Mouse (Mus musculus) activated CD4-positive, CD25-positive, alpha-beta regulatory T cell, adult 9 weeks (primary cell): Measurements from ENCODE around the gene 4933405L10Rik. TPM values are rescaled to one million over a fixed set of nuclear protein-coding genes. Genes with fewer than 3 reads are reported as not detected.

Source experiments
- polyA plus RNA-seq: library from polyadenylated mRNA; unstranded; fragments of 100-300 nt; shearing (Covaris generic); gene quantifications from one replicate; pipeline ENCODE4 v1.2.1, GENCODE M21; 2017

4933405L10Rik gene
- not detected for polyA plus RNA-seq

DNA sequence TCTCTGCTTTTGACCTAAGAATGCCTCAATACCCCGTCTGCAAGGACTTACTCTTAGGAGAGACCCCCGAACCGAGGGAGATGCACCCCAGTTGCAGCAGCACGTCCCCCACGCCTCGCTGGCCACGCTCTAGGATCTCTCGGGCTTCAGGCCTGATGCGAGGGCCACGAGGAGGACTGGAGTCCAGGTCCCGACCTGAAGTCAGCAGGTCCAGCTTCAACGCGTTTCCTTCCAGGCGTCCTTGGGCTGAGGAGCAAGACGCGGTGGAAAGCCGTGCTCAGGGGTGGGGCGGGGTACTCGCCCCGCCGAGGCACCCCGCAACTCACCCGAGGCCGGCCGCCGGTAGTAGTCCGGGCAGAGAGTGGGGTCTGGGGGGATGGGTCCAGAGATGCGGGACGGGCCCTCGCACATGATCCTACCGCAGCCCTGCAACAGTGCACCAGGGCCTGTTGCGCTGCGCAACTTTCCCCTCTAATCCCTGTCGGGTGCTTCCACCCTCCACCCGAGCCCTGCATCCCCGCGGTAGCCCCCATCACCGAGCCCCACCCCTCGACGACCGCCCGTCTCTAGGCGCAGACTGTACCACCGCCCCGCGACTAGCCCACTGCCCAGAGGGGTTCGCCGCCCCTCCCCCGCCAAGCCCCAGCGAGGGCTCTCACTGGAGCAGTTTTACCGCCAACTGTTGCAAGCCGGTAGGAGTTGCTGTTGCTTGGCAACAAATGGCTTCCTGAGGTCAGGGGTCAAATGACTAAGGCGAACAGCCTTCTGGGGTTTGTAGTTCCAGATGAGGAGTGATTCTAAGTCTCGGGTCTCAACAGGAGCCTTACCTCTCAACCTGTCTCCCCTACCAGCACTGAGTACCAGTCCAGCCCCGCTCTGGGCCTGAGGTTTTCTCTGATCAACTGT, at the start of gene 4933405L10Rik, which contains the start of gene Enkd1:
Gene 4933405L10Rik, plus strand, starts transcription at position 158 of the 906 bp plus-strand sequence.
Gene Enkd1, minus strand, starts transcription at position 713 of the 906 bp plus-strand sequence.

DNA sequence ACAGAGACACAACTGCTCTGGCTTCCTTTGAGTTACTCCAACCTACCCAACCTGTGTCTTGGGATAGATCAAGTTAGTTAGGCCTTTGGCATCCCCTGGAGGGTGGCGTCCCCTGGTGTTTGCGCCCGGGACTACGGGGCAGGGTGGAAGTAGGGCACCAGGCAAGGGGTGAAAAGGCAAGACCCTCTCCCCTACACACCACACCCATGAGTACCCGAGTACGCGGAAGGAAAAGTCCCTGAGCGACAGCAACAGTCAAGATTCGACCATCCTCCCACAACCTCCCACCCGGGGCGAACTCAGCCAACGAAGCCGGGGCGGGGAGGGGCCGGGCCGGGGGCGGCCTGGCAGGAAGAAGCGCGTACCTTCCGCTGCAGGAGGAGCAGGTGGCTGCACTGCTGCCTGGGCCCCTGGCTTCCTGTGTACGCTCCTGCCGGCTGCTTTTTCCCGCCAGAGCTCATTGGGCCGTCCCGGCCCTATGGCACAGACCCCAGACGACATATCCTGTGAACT, 21.6 kb upstream of the 4933405L10Rik start, which contains the start of gene Carmil2:
Gene Carmil2, plus strand, starts transcription at position 479 of the 513 bp plus-strand sequence.

DNA sequence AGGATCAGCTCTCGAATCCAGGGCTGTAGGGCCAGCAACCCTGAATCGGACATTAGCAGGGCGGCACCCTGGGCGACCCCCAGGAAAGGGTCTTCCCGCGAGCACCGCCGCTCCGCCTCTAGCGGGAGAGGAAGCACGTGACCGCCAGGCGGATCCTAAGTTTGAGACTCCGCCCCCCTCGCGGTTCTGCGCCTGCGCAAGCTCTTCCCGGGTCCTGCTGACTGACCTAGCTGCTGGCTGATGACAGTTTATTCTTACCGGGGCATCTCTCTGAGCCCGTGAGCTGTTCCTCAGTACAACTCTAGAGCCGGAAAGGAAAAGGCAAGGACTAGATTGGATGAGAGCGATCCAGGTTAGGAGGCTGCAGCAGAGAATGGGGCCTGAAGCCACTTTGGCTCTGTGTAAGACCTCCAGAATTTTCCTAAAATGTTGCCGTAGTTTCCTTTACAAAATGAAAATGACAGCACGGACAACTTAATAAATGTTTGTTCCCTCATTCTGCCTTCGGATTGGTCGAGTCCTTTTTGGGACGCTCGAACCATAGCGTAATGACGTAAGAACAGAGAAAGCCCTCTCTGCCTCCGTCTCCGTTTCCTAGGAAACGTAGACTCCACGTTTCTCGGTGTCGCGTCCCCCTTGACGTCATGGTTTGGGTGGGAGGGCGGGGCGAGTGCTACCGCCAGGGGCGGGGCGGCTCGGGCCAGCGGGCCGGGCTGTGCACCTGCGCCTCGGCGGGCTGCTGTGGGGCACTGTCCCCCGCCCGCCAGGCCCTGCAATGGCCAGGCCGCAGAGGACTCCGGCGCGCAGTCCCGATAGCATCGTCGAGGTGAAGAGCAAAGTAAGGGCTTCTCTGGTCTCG, 6.3 kb upstream of the 4933405L10Rik start, which contains the start of the genes Acd and Pard6a:
Gene Acd, minus strand, starts transcription at position 137 of the 859 bp plus-strand sequence.
Gene Pard6a, plus strand, starts transcription at position 183 of the 859 bp plus-strand sequence.

DNA sequence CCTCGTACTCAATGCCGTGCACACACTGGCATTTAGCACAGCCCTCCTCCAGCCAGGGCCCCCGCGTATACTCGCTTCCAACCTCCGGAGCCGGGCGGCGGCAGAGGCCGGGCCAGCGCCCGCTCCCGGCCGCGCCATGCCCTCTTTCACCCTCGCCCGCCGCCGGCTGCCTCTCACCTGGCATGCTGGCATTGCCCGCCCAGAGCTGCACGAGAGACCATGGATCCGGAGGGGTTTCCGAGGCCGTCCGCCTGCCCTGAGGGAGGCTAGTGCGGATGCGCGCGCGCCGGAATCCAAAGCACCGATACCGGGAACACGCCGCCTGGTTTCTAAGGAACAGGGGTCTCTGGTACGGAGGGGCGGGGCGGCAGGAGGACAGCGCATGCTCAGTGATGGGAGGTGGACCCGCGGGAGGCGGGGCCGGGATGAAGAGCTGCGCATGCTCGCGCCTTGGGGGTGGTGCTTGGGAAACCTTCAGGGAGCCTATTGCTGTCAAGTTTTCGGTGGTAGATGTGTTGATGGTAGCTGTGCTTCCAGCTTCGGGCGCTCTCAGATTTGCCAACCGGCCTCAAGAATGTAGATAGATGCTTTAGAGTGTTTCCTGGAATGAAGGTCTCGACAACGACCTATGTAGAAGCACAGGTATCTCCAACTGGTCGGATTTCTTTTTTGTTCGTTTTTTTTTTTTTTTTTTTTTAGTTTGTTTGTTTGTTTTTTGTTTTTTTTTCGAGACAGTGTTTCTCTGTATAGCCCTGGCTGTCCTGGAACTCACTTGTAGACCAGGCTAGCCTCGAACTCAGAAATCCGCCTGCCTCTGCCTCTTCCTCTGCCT, 51.0 kb downstream of the 4933405L10Rik start, which contains the start of gene Gfod2:
Gene Gfod2, minus strand, starts transcription at position 388 of the 832 bp plus-strand sequence.

Other genes starting within 250 kb of the 4933405L10Rik start
- 1.3 TPM for gene Tppp3, start 236.1 kb upstream of the 4933405L10Rik start, polyA plus RNA-seq
- 2.2 TPM for gene Zdhhc1, start 210.8 kb upstream of the 4933405L10Rik start, polyA plus RNA-seq
- gene Hsd11b2, start 188.9 kb upstream of the 4933405L10Rik start, polyA plus RNA-seq, result not detected
- gene Atp6v0d1, start 141.6 kb upstream of the 4933405L10Rik start, polyA plus RNA-seq, result 48.8 TPM
- 15.5 TPM for gene Ripor1, start 102.4 kb upstream of the 4933405L10Rik start, polyA plus RNA-seq
- 38.0 TPM for gene Ctcf, start 71.1 kb upstream of the 4933405L10Rik start, polyA plus RNA-seq
- 3.3 TPM for gene Agrp, start 70.3 kb upstream of the 4933405L10Rik start, polyA plus RNA-seq
- 18.9 TPM for gene Carmil2, start 21.4 kb upstream of the 4933405L10Rik start, polyA plus RNA-seq
- 72.4 TPM for gene Acd, start 6.6 kb upstream of the 4933405L10Rik start, polyA plus RNA-seq
- gene Pard6a, start 6.5 kb upstream of the 4933405L10Rik start, polyA plus RNA-seq, result 10.7 TPM
- 3.5 TPM for gene Enkd1, start 555 bp downstream of the 4933405L10Rik start, polyA plus RNA-seq
- gene Gfod2, start 51.0 kb downstream of the 4933405L10Rik start, polyA plus RNA-seq, result 4.7 TPM
- 31.2 TPM for gene Ranbp10, start 119.7 kb downstream of the 4933405L10Rik start, polyA plus RNA-seq
- 0.13 TPM for gene Tsnaxip1, start 120.1 kb downstream of the 4933405L10Rik start, polyA plus RNA-seq
- 17.1 TPM for gene Cenpt, start 145.6 kb downstream of the 4933405L10Rik start, polyA plus RNA-seq
- gene Thap11, start 147.5 kb downstream of the 4933405L10Rik start, polyA plus RNA-seq, result 11.7 TPM
- 7.7 TPM for gene Nutf2, start 152.9 kb downstream of the 4933405L10Rik start, polyA plus RNA-seq
- 98.0 TPM for gene Edc4, start 173.2 kb downstream of the 4933405L10Rik start, polyA plus RNA-seq
- 2.5 TPM for gene Nrn1l, start 185.9 kb downstream of the 4933405L10Rik start, polyA plus RNA-seq
- gene Pskh1, start 192.8 kb downstream of the 4933405L10Rik start, polyA plus RNA-seq, result 29.3 TPM
- gene Ctrl, start 226.2 kb downstream of the 4933405L10Rik start, polyA plus RNA-seq, result 3.4 TPM
- 546 TPM for gene Psmb10, start 230.8 kb downstream of the 4933405L10Rik start, polyA plus RNA-seq
- gene Lcat, start 235.7 kb downstream of the 4933405L10Rik start, polyA plus RNA-seq, result 0.82 TPM